Mouse (Mus musculus): ENCODE results near the gene Mrtfa.

- TF ChIP-seq CTCF (IDR thresholded peaks at IDR 0.05; ENCODE audit: low read depth, low read length) (no peak), EP300 (IDR thresholded peaks at IDR 0.05; ENCODE audit: insufficient read depth, low read depth, low read length) (no peak), POLR2A (IDR thresholded peaks at IDR 0.05; ENCODE audit: insufficient read depth, low read length) (no peak)
These were observed 39.2 kb upstream of the Mrtfa start for GRCm38 (mm10) chr15:81229791-81230190.

Data from ES-Bruce4 (cell line).